Mouse (Mus musculus) small intestine, adult 2 months (tissue): ENCODE data around the gene Igfbp2.

Experiments used
- CTCF ChIP-seq: fragments of 200-500 bp; IDR thresholded peaks from 2 replicates; pipeline ENCODE4 v1.5.1; 2012; ENCODE audit warnings: low read depth, mild to moderate bottlenecking, control low read depth, inconsistent platforms, low read length, moderate library complexity, mixed read lengths; ENCODE audit not compliant: insufficient replicate concordance, insufficient read length; ENCODE audit errors: extremely low read depth
- POLR2A ChIP-seq: fragments of 200-500 bp; IDR thresholded peaks from 2 replicates; pipeline ENCODE4 v1.6.1; 2012; ENCODE audit warnings: low read depth, mild to moderate bottlenecking, control low read depth, inconsistent platforms, low read length, moderate library complexity

GRCm38 (mm10) chr1:72849037-72849436 is 24.7 kb downstream of the Igfbp2 start:
- TF ChIP-seq POLR2A (no peak), CTCF (no peak)
